Mouse (Mus musculus) inflammation-experienced regulatory T-cells, adult 6 months (primary cell): ENCODE results near the gene Bicd2. TPM values are rescaled to one million over a fixed set of nuclear protein-coding genes. Genes with fewer than 3 reads are reported as not detected.
A peak's percentile ranks its signal among the peaks of the same experiment; 100 is the strongest.

Experiments used
- ATAC-seq: one replicate; pipeline ENCODE4 v1.8.0; 2017
- polyA plus RNA-seq, 3 experiments: library from polyadenylated mRNA; unstranded; fragments of 100-300 nt; shearing (Covaris generic); gene quantifications; one replicate each; pipeline ENCODE4 v1.2.1; 2017

The Bicd2 gene
- polyA plus RNA-seq, 3 experiments from 2014 or later, result 5.8 to 7.1 (median 6.6) TPM

GRCm38 (mm10) chr13:49402628-49403027 is 61.2 kb downstream of the Bicd2 start:
- no peak for ATAC-seq

GRCm38 (mm10) chr13:49407795-49408194 is 66.4 kb downstream of the Bicd2 start:
- ATAC-seq, result no peak

- ATAC-seq, result peak; percentile 95
Measured at GRCm38 (mm10) chr13:49420754-49421605, 79.6 kb downstream of the Bicd2 start, which contains the start of gene Ippk. Gene Ippk (plus strand): TSS chr13:49421249.

- ATAC-seq, result peak; percentile 35
Measured at GRCm38 (mm10) chr13:49421606-49421917, 80.2 kb downstream of the Bicd2 start.

GRCm38 (mm10) chr13:49421959-49422358 is 80.6 kb downstream of the Bicd2 start:
- no peak for ATAC-seq

- ATAC-seq, result no peak
Measured at GRCm38 (mm10) chr13:49426736-49427135, 85.4 kb downstream of the Bicd2 start.

GRCm38 (mm10) chr13:49428042-49428675 is 86.8 kb downstream of the Bicd2 start:
- ATAC-seq, result peak; percentile 52

GRCm38 (mm10) chr13:49430529-49430928 is 89.1 kb downstream of the Bicd2 start:
- ATAC-seq, result no peak

GRCm38 (mm10) chr13:49433268-49434029 is 92.1 kb downstream of the Bicd2 start:
- no peak for ATAC-seq

GRCm38 (mm10) chr13:49435745-49436144 is 94.4 kb downstream of the Bicd2 start:
- peak; percentile 78 for ATAC-seq

- ATAC-seq, result no peak
Measured at GRCm38 (mm10) chr13:49436170-49436569, 94.8 kb downstream of the Bicd2 start.

Other genes with a start within 250 kb of the Bicd2 start
- gene Wnk2, start 193.6 kb upstream of the Bicd2 start, polyA plus RNA-seq, result not detected
- 10 to 100 TPM; 19.6 to 30.9 (median 29.4) TPM for gene Ninj1, start 154.1 kb upstream of the Bicd2 start, polyA plus RNA-seq
- 10 to 100 TPM; 58.3 to 83.2 (median 61.4) TPM for gene Card19, start 125.5 kb upstream of the Bicd2 start, polyA plus RNA-seq
- 10 to 100 TPM; 62.0 to 95.1 (median 90.5) TPM for gene Susd3, start 92.9 kb upstream of the Bicd2 start, polyA plus RNA-seq
- gene Fgd3, start 21.3 kb upstream of the Bicd2 start, polyA plus RNA-seq, result 10 to 100 TPM; 10.4 to 19.8 (median 16.3) TPM
- gene Ippk, start 79.7 kb downstream of the Bicd2 start, polyA plus RNA-seq, result 1 to 10 TPM; 3.8 to 5.3 (median 4.3) TPM
- 1 to 10 TPM; 5.6 to 8.2 (median 8.1) TPM for gene Tes3-ps, start 151.7 kb downstream of the Bicd2 start, polyA plus RNA-seq
- gene Ecm2, start 163.2 kb downstream of the Bicd2 start, polyA plus RNA-seq, result under 1 TPM in 2 of 3 experiments, not detected in 1; 0.07 to 0.23 TPM
- under 1 TPM in 1 of 3 experiments, not detected in 2; 0.25 TPM for gene Aspn, start 202.9 kb downstream of the Bicd2 start, polyA plus RNA-seq
- gene Omd, start 240.9 kb downstream of the Bicd2 start, polyA plus RNA-seq, result 1 to 10 TPM in 1 of 3 experiments, under 1 TPM in 2; 0.35 to 1.2 (median 0.37) TPM